In genomic region chr12:118597015-118597414, GRCm38 (mm10) we compare ENCODE assay signal across 18 mouse cellular contexts.
DNase-seq lines count a peak whose midpoint lies in the region; ATAC-seq lines count a peak whose summit lies in the region.
"Had no signal": no experiment of that assay in that cellular context is flagged by ENCODE, and none has a peak within 500 bp of the region (broad histone marks: within the 10 kb centered on the region; RNA-seq: fewer than 3 reads in every experiment).

No protein-coding gene starts in this region.

- WGBS in embryonic facial prominence, embryonic 15.5 days = 35% methylated on average over 4 of the region's 4 CpGs
- WGBS in lung, embryonic 15.5 days = 50% methylated on average over 4 of the region's 4 CpGs

- ATAC-seq in embryonic facial prominence, embryonic 15.5 days (ENCODE audit: insufficient number of reproducible peaks, low FRiP score, low TSS enrichment, low read depth) = peak; percentile 43; the same call in 1 of the 2 replicates
- peak; percentile 83; the same call in 1 of the 2 replicates for ATAC-seq in lung, embryonic 15.5 days (ENCODE audit: borderline replicate concordance, extremely low read depth, low FRiP score, low TSS enrichment)
- ATAC-seq: hindbrain, embryonic 16.5 days; intestine, postnatal 0 days; liver, postnatal 0 days had no signal

- no peaks in the 10 kb centered on the region for H3K36me3 ChIP-seq in embryonic facial prominence, embryonic 15.5 days
- no peaks in the 10 kb centered on the region for H3K36me3 ChIP-seq in lung, embryonic 15.5 days
- H3K36me3 ChIP-seq: forebrain, embryonic 10.5 days; heart, embryonic 15.5 days had no signal

- no peak overlapping the region for H3K4me3 ChIP-seq in embryonic facial prominence, embryonic 15.5 days (replicated peaks)
- H3K4me3 ChIP-seq in lung, embryonic 15.5 days = no peak overlapping the region
- H3K4me3 ChIP-seq: forebrain, embryonic 10.5 days; heart, adult 2 months; heart, embryonic 15.5 days had no signal

- no peaks in the 10 kb centered on the region for H3K27me3 ChIP-seq in embryonic facial prominence, embryonic 15.5 days
- H3K27me3 ChIP-seq in lung, embryonic 15.5 days = no peaks in the 10 kb centered on the region
- H3K27me3 ChIP-seq: heart, embryonic 15.5 days had no signal

- no peak overlapping the region for H3K4me2 ChIP-seq in embryonic facial prominence, embryonic 15.5 days (replicated peaks)
- no peak overlapping the region for H3K4me2 ChIP-seq in lung, embryonic 15.5 days
- H3K4me2 ChIP-seq: heart, embryonic 15.5 days had no signal

- DNase-seq in embryo, embryonic 10 days (ENCODE audit: low spot score) = peak; percentile 29
- DNase-seq in embryo, embryonic 9.5 days (ENCODE audit: extremely low spot score) = no peak
- peak; percentile 8 to 38 for DNase-seq in lung, postnatal 4 days
- no peak for DNase-seq in right cerebral cortex, postnatal 10 days (ENCODE audit: low spot score in 2 of 2)
- DNase-seq in spleen, adult 12 weeks (ENCODE audit: low spot score) = no peak
- no peak for DNase-seq in right cerebral cortex, postnatal 4 days
- DNase-seq: adrenal gland, postnatal 10 days; cerebellum, adult 11 months; cerebellum, postnatal 25 days; gastrocnemius, postnatal 14 days; heart, adult 2 months; liver, postnatal 0 days had no signal

- no peak overlapping the region for H3K9ac ChIP-seq in embryonic facial prominence, embryonic 15.5 days
- no peak overlapping the region for H3K9ac ChIP-seq in lung, embryonic 15.5 days
- H3K9ac ChIP-seq: heart, embryonic 15.5 days; liver, postnatal 0 days had no signal

- no peak overlapping the region for H3K27ac ChIP-seq in embryonic facial prominence, embryonic 15.5 days (replicated peaks)
- H3K27ac ChIP-seq in lung, embryonic 15.5 days = no peak overlapping the region
- H3K27ac ChIP-seq: forebrain, embryonic 10.5 days; heart, adult 2 months; heart, embryonic 15.5 days had no signal

- no peaks in the 10 kb centered on the region for H3K9me3 ChIP-seq in embryonic facial prominence, embryonic 15.5 days (replicated peaks)
- no peaks in the 10 kb centered on the region for H3K9me3 ChIP-seq in lung, embryonic 15.5 days
- H3K9me3 ChIP-seq: forebrain, embryonic 10.5 days; heart, embryonic 15.5 days had no signal

- no peaks in the 10 kb centered on the region for H3K4me1 ChIP-seq in embryonic facial prominence, embryonic 15.5 days
- 0 out of 2 replicates have a peak, but pooled peaks cover 2% of the 10 kb centered on the region for H3K4me1 ChIP-seq in lung, embryonic 15.5 days
- H3K4me1 ChIP-seq: heart, embryonic 15.5 days had no signal

Comparison
In these comparisons a context has a peak if more than half of its experiments do, and no peak if none do; other contexts are left out.
1. DNase-seq: peak in embryo, embryonic 10 days (single experiment) and lung, postnatal 4 days (2 of 2); none in embryo, embryonic 9.5 days (single experiment), right cerebral cortex, postnatal 10 days (0 of 2), spleen, adult 12 weeks (single experiment) and right cerebral cortex, postnatal 4 days (single experiment).